Mouse (Mus musculus) spleen, adult 2 months (tissue): Measurements from ENCODE around the gene Zfp853. TPM values are rescaled to one million over a fixed set of nuclear protein-coding genes. Genes with fewer than 3 reads are reported as not detected.

Source experiments
- DNase-seq, 2 experiments: peaks; one replicate each; pipeline versions ENCODE4 v3.0.0 to v3.0.0-alpha.2; 2012 to 2021; ENCODE audit warnings: low spot score in 2 of 2, low read depth in 1 of 2
- H3K27ac ChIP-seq: fragments of 200-500 bp; 2 replicates; pipeline ENCODE4 v1.5.1; 2012; ENCODE audit warnings: low read length, inconsistent platforms; ENCODE audit not compliant: insufficient read depth
- H3K27me3 ChIP-seq: fragments of 200-500 bp; 2 replicates; pipeline ENCODE4 v1.6.1; 2012; ENCODE audit warnings: mild to moderate bottlenecking, moderate library complexity, low read length, inconsistent platforms; ENCODE audit not compliant: control insufficient read depth, insufficient read depth
- H3K36me3 ChIP-seq: fragments of 200-500 bp; 2 replicates; pipeline ENCODE4 v1.6.1; 2012; ENCODE audit warnings: mild to moderate bottlenecking, low read length, inconsistent platforms; ENCODE audit not compliant: control insufficient read depth, insufficient read depth
- H3K4me1 ChIP-seq: fragments of 200-500 bp; 2 replicates; pipeline ENCODE4 v1.6.1; 2011; ENCODE audit warnings: inconsistent platforms; ENCODE audit not compliant: control insufficient read depth, insufficient read depth, insufficient read length
- H3K4me3 ChIP-seq: fragments of 200-500 bp; 2 replicates; pipeline ENCODE4 v1.5.1; 2011; ENCODE audit warnings: mild to moderate bottlenecking, inconsistent platforms; ENCODE audit not compliant: insufficient read depth, insufficient read length; ENCODE audit errors: extremely low read depth
- CTCF ChIP-seq: fragments of 200-500 bp; IDR thresholded peaks from 2 replicates; pipeline ENCODE4 v1.5.1; 2011; ENCODE audit warnings: mild to moderate bottlenecking, inconsistent platforms; ENCODE audit not compliant: insufficient read depth, insufficient read length, insufficient replicate concordance; ENCODE audit errors: extremely low read depth
- POLR2A ChIP-seq: fragments of 200-500 bp; IDR thresholded peaks from 2 replicates; pipeline ENCODE4 v1.6.1; 2011; ENCODE audit warnings: low read depth, low read length, inconsistent platforms
- WGBS: fragments of 180-500 bp; shearing (Covaris S2); methylation state at CpG from one replicate; pipeline ENCODE4 v1.1.7; 2018; 5-methylcytosine and 5-hydroxymethylcytosine counted together
- polyA plus RNA-seq: library from polyadenylated mRNA; depleted of rRNA; stranded (reverse); fragments of >200 nt; gene quantifications from 2 replicates; pipeline ENCODE4 v1.2.3, GENCODE M21; 2012; rRNA removed

Zfp853 gene
- 0.91 and 1.1 TPM in 2 replicates for polyA plus RNA-seq

DNA sequence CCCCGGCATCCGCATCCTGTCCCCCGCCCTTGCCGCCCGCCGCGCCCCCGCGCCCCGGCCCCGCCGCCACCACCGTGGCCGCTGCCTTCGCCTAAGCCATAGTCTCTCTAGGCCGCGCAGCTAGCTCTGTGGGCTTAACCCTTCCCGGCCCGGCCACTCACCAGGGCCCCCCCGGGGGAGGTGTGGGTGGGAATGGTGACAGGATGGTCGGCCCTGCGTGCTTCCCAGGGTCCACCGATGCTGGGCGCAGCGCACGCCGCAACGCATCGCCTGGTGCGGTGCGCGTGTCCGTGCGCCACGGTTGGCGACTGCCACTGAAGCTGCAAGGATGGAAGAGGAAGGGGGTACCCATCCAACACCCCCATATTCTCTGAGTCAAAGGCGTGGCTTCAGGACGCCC, at the start of gene Zfp853:
Gene Zfp853, minus strand, starts transcription at position 220 of the 400 bp plus-strand sequence.
- Histone ChIP-seq H3K4me1 (peaks cover 4% of the 10 kb centered on the region; the same call in 1 of the 2 replicates), H3K27me3 (peaks cover 11% of the 10 kb centered on the region), H3K27ac (no peak within 1 kb of the TSS), H3K4me3 (no peak within 1 kb of the TSS), H3K36me3 (no peaks in the 10 kb centered on the region)
- TF ChIP-seq CTCF, result no peak
- TF ChIP-seq POLR2A, result no peak
- 6% methylated on average over 35 of the region's 38 CpGs for WGBS
- no peak for DNase-seq

DNA sequence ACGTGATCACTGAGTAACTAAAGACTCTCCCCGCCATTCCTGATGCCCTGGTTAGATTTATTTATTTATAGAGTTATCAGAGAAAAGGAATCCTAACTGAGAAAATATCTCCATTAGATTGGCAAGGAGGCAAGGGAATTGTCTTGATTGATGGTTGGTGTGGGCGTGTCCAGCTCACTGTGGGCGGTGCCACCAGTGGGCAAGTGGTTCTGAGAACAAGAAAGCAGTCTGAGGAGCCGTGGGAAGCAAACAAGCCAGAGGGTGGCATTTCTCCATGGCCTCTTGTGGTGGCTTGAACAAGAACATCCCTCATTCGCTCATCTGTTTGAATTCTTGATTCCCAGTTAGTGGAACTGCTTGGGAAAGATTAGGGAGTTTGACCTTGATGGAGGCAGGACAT, 46.2 kb upstream of the Zfp853 start:
- H3K27ac ChIP-seq, result no peak overlapping the region
- 0 out of 2 replicates have a peak, but pooled peaks cover 2% of the 10 kb centered on the region for H3K4me1 ChIP-seq
- no peaks in the 10 kb centered on the region for H3K27me3 ChIP-seq
- H3K36me3 ChIP-seq, result no peaks in the 10 kb centered on the region
- no peak overlapping the region for H3K4me3 ChIP-seq
- 47% methylated on average over 6 of the region's 6 CpGs for WGBS
- TF ChIP-seq CTCF, result no peak
- no peak for TF ChIP-seq POLR2A
- DNase-seq, result no peak

DNA sequence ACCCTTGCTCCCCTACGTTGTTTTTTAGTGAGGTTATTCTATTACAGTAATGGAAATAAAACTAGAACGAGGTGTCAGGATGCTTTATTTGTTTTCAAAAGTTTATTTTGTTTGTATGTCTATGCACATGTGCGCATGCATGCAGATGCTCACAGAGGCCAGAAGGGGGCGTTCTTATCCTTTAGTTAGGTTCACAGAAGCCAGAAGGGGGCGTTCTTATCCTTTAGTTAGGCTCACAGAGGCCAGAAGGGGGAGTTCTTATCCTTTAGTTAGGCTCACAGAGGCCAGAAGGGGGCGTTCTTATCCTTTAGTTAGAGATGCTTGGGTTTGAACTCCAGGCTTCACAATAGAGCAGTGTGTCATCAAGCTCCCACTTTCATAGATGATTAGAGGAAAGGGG, 43.1 kb upstream of the Zfp853 start:
- TF ChIP-seq POLR2A (no peak), CTCF (no peak)
- DNase-seq, result no peak
- H3K4me1 ChIP-seq, result 0 out of 2 replicates have a peak, but pooled peaks cover 4% of the 10 kb centered on the region
- 69% methylated on average over 6 of the region's 6 CpGs for WGBS
- no peaks in the 10 kb centered on the region for H3K36me3 ChIP-seq
- H3K4me3 ChIP-seq, result no peak overlapping the region
- H3K27ac ChIP-seq, result no peak overlapping the region
- H3K27me3 ChIP-seq, result no peaks in the 10 kb centered on the region

DNA sequence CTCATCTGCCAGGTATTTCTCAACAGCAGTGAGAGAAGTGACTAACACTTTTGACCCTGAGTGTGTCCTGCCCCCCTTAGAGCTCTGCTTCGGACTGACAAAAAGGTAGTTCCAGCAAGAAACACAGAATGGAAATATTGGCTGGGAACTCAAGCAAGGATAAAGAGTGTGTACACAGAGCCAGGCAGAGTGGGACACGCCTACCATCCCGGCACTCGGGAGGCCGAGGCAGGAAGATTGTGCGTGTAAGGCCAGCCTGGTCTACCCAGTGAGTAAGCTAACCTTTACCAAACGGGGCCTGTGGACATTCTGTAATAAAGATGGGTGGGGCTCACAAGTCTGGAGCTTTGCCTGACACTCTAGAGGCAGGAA, 41.7 kb upstream of the Zfp853 start:
- H3K4me3 ChIP-seq, result no peak overlapping the region
- H3K27me3 ChIP-seq, result no peaks in the 10 kb centered on the region
- DNase-seq, result no peak
- H3K27ac ChIP-seq, result no peak overlapping the region
- TF ChIP-seq POLR2A, result no peak
- no peak for TF ChIP-seq CTCF
- 73% methylated on average over 7 of the region's 7 CpGs for WGBS
- 0 out of 2 replicates have a peak, but pooled peaks cover 4% of the 10 kb centered on the region for H3K4me1 ChIP-seq
- H3K36me3 ChIP-seq, result no peaks in the 10 kb centered on the region

DNA sequence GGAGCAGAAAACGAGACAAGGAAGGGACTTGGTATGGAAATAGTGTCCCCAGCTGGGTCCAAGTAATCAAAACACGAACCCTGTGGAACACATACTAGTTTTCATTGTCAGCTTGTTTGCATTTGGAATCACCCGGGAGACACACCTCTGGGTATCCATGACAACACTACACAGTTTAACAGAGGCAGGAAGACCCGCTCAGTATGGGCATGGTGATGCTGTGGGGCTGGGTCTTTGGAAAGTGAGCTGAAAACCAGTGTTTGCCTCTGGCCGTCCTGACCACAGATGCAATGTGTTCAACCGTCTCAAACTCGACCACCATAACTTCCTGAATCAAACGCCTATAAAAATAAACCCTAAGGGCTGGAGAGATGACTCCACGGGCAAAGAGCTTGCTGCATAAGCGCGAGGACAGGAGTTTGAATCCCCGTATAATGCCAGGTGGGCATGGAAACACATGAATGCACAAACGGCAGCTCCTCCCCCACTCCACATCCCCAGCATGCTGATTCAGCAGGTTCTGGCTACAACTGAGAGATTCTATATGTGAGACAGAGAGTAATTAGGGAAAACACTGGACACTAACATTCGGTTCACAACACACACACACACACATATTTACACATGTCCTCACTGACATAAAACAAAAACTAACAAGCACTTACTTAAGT, 41.1 kb upstream of the Zfp853 start:
- H3K27me3 ChIP-seq, result no peaks in the 10 kb centered on the region
- 21% methylated on average over 14 of the region's 14 CpGs for WGBS
- H3K4me3 ChIP-seq, result no peak overlapping the region
- no peaks in the 10 kb centered on the region for H3K36me3 ChIP-seq
- H3K27ac ChIP-seq, result no peak overlapping the region
- TF ChIP-seq CTCF, result no peak
- TF ChIP-seq POLR2A, result no peak
- no peak for DNase-seq
- H3K4me1 ChIP-seq, result 0 out of 2 replicates have a peak, but pooled peaks cover 4% of the 10 kb centered on the region

DNA sequence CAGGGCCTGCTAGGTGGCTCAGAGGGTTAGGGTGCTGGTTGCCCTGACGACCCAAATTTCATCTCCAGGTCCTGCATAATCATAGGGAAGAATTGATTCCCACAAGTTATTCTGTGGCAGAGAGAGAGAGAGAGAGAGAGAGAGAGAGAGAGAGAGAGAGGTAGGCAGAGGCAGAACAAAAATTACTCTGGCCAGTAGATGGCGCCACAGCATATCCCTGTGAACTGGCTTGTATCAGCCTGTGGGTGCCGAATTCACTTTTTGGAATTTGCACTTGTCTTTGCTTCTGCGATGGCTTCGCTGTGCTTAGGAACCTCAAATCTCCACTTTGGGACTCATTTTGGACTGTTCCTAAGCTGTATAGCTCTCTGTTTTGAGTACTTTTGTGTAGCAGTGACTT, 40.4 kb upstream of the Zfp853 start:
- TF ChIP-seq CTCF, result peak; percentile 70; the same call in 1 of the 2 replicates
- no peak for TF ChIP-seq POLR2A
- H3K4me1 ChIP-seq, result 0 out of 2 replicates have a peak, but pooled peaks cover 4% of the 10 kb centered on the region
- WGBS, result 10% methylated on average over 5 of the region's 5 CpGs
- no peaks in the 10 kb centered on the region for H3K27me3 ChIP-seq
- no peak overlapping the region for H3K27ac ChIP-seq
- H3K36me3 ChIP-seq, result no peaks in the 10 kb centered on the region
- DNase-seq, result peak; percentile 53 to 64
- no peak overlapping the region for H3K4me3 ChIP-seq

DNA sequence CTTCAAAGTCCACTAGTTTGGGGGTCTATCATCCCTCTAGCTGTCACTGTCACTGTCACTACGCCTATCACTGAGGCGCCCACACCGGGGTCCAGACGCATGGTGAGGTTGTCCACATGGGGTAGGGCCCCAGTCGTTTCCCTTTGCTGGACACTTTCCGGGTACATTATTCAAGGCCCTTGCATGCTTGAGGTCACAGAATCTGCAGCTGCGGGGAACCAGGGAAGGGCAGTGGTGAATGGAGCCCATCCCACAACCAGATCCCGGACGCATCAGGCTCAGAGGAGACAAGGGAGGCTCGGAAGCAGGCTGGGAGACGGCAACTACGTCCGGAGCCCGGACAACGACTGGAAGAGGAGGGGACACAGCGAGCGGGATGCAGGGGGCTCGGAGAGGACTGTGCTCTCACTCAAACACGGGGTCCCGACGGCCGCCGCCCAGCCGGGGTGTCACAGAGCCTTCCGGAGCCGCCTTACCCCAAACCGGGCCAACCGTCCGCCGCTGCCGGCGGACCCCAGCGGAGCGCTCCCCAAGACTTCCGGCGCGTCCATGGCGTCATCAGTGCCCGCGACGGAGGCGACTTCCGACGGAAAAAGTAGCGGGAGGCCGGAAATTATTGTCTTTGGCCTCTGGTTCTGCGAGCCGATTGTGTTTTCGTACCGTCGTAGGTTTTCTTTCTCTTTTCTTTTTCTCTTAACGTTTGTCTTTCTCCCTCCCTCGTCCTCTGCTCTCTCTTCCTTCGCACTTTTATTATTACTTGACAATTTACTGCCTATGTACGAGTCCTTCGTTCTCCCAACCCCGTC, 35.5 kb upstream of the Zfp853 start, which contains the start of gene Zdhhc4:
Gene Zdhhc4, minus strand, starts transcription at position 567 of the 806 bp plus-strand sequence.
- WGBS, result under 1% methylated on average over 56 of the region's 57 CpGs
- peak within 1 kb of the TSS; percentile 69 for H3K27ac ChIP-seq
- peaks cover 11% of the 10 kb centered on the region for H3K36me3 ChIP-seq
- peak; percentile 48 for TF ChIP-seq POLR2A
- no peak for TF ChIP-seq CTCF
- H3K4me1 ChIP-seq, result peaks cover 3% of the 10 kb centered on the region; the same call in 1 of the 2 replicates
- peak within 1 kb of the TSS; percentile 81 for H3K4me3 ChIP-seq
- H3K27me3 ChIP-seq, result no peaks in the 10 kb centered on the region
- DNase-seq, result peak; percentile 74 to 92
